Mouse (Mus musculus) olfactory bulb, adult 2 months (tissue): Measurements from ENCODE around the gene Aox3.

Experiments used
- CTCF ChIP-seq: fragments of 200-500 bp; IDR thresholded peaks from 2 replicates; pipeline ENCODE4 v1.5.1; 2012; ENCODE audit warnings: low read depth, mild to moderate bottlenecking, low read length, moderate library complexity; ENCODE audit not compliant: insufficient read depth
- POLR2A ChIP-seq: fragments of 200-500 bp; IDR thresholded peaks from 2 replicates; pipeline ENCODE4 v1.6.1; 2012; ENCODE audit warnings: mild to moderate bottlenecking, low read depth, low read length, moderate library complexity; ENCODE audit not compliant: insufficient read depth

DNA sequence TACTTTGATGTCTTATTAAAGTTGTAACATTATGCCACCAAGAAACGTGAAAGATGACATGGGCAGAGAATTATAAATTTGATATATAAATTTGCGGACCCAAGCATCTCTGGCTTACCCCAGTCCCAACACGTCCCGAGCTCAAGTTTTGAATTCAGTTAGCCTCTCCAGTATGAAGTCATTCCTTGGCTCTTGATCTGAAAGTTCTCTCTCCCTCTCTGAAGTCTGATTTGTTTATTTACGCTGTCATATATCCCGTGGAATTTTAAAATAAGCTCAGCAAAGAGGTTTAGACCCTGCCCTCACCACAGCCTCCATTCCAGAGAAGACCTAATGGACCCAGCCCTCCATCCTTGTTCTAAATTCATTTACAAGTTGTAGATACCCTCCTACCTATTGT, 43.7 kb upstream of the Aox3 start:
- TF ChIP-seq CTCF, result no peak
- TF ChIP-seq POLR2A, result no peak
